Mouse (Mus musculus) central nervous system, embryonic 14 days (tissue): ENCODE data around the gene Msmb. TPM values are rescaled to one million over a fixed set of nuclear protein-coding genes. Genes with fewer than 3 reads are reported as not detected.

Experiments used
- polyA plus RNA-seq: library from polyadenylated mRNA; depleted of rRNA; stranded (reverse); fragments of >200 nt; gene quantifications from 2 replicates; pipeline ENCODE4 v1.2.3, GENCODE M21; 2012; rRNA removed

Msmb gene
- not detected in 2 replicates for polyA plus RNA-seq

GRCm38 (mm10) chr14:32141723-32142122, at the start of gene Msmb:
Msmb (plus strand) TSS chr14:32142023.

GRCm38 (mm10) chr14:32159690-32160246, 17.9 kb downstream of the Msmb start, which contains the start of gene Ncoa4:
Ncoa4 (plus strand) TSS chr14:32159865.

GRCm38 (mm10) chr14:32201791-32202451, 60.1 kb downstream of the Msmb start, which contains the start of the genes Timm23 and Parg:
Timm23 (minus strand) TSS chr14:32201898.
Parg (plus strand) TSS chr14:32201949.

Other genes starting within 250 kb of the Msmb start
- 0.28 and 0.36 TPM in 2 replicates for gene Galnt15, start 113.0 kb upstream of the Msmb start, polyA plus RNA-seq
- gene Oxnad1, start 56.6 kb upstream of the Msmb start, polyA plus RNA-seq = 23.7 and 30.7 TPM in 2 replicates
- 41.7 and 46.9 TPM in 2 replicates for gene Dph3, start 56.3 kb upstream of the Msmb start, polyA plus RNA-seq
- gene Ncoa4, start 17.8 kb downstream of the Msmb start, polyA plus RNA-seq = 47.1 and 54.4 TPM in 2 replicates
- 159 and 162 TPM in 2 replicates for gene Timm23, start 59.9 kb downstream of the Msmb start, polyA plus RNA-seq
- 19.6 and 20.3 TPM in 2 replicates for gene Parg, start 59.9 kb downstream of the Msmb start, polyA plus RNA-seq
- 18.2 and 20.8 TPM in 2 replicates for gene Ogdhl, start 180.0 kb downstream of the Msmb start, polyA plus RNA-seq
- 0.44 and 0.55 TPM in 2 replicates for gene 1700024G13Rik, start 246.4 kb downstream of the Msmb start, polyA plus RNA-seq